Mouse (Mus musculus) lung, embryonic 15.5 days (tissue): ENCODE results near the gene Akap14. TPM values are rescaled to one million over a fixed set of nuclear protein-coding genes. Genes with fewer than 3 reads are reported as not detected.
"Not testable (repeated sequence)": the region's sequence is repeated elsewhere in the genome, so short reads cannot be mapped to it uniquely, and the experiment has no call there.

Experiments
- ATAC-seq: fragments of 200-750 bp; cut with Nextera tagmentation; 2 replicates; pipeline ENCODE4 v1.8.0; 2017; ENCODE audit warnings: moderate number of reproducible peaks, borderline replicate concordance; ENCODE audit not compliant: low FRiP score, low TSS enrichment; ENCODE audit errors: extremely low read depth
- H3K27ac ChIP-seq: fragments of 300-500 bp; sonication (generic); 2 replicates; pipeline ENCODE4 v1.5.1; 2015; ENCODE audit warnings: moderate library complexity, mild to moderate bottlenecking, inconsistent platforms
- H3K27me3 ChIP-seq: fragments of 300-500 bp; sonication (generic); 2 replicates; pipeline ENCODE4 v1.6.1; 2015; ENCODE audit warnings: inconsistent platforms
- H3K36me3 ChIP-seq: fragments of 300-500 bp; sonication (generic); 2 replicates; pipeline ENCODE4 v1.6.1; 2015; ENCODE audit warnings: inconsistent platforms
- H3K4me1 ChIP-seq: fragments of 300-500 bp; sonication (generic); 2 replicates; pipeline ENCODE4 v1.6.1; 2015; ENCODE audit warnings: inconsistent platforms
- H3K4me2 ChIP-seq: fragments of 300-500 bp; sonication (generic); 2 replicates; pipeline ENCODE4 v1.6.1; 2015; ENCODE audit warnings: inconsistent platforms, mild to moderate bottlenecking, moderate library complexity
- H3K4me3 ChIP-seq: fragments of 300-500 bp; sonication (generic); 2 replicates; pipeline ENCODE4 v1.5.1; 2015; ENCODE audit warnings: mild to moderate bottlenecking, inconsistent platforms
- H3K9ac ChIP-seq: fragments of 300-500 bp; sonication (generic); 2 replicates; pipeline ENCODE4 v1.6.1; 2015; ENCODE audit warnings: inconsistent platforms
- H3K9me3 ChIP-seq: fragments of 300-500 bp; sonication (generic); 2 replicates; pipeline ENCODE4 v1.6.1; 2016; ENCODE audit warnings: inconsistent platforms
- WGBS: fragments of 180-500 bp; shearing (Covaris S2); methylation state at CpG from one replicate; pipeline ENCODE4 v1.1.7; 2015; 5-methylcytosine and 5-hydroxymethylcytosine counted together
- polyA plus RNA-seq: library from polyadenylated mRNA; unstranded; fragments of >200 nt; fragmentation: Nextera tagmentation; extraction: Ambion mirVana; gene quantifications from 2 replicates; pipeline ENCODE4 v1.2.1, GENCODE M21; 2015

The Akap14 gene
- 0.31 and 0.64 TPM in 2 replicates for polyA plus RNA-seq

- Histone ChIP-seq H3K9ac (no peak within 1 kb of the TSS), H3K9me3 (no peaks in the 10 kb centered on the region), H3K27ac (no peak within 1 kb of the TSS), H3K36me3 (no peaks in the 10 kb centered on the region), H3K27me3 (no peaks in the 10 kb centered on the region), H3K4me1 (no peaks in the 10 kb centered on the region), H3K4me2 (no peak within 1 kb of the TSS), H3K4me3 (no peak within 1 kb of the TSS)
- 44% methylated on average over 5 of the region's 5 CpGs for WGBS
- no peak for ATAC-seq
Measured at GRCm38 (mm10) chrX:37168742-37169141, at the start of gene Akap14. Akap14 (minus strand) TSS chrX:37168842.

GRCm38 (mm10) chrX:37210941-37211340 is 42.3 kb upstream of the Akap14 start, which contains the start of gene Gm9:
Gm9 (minus strand) TSS chrX:37211041.
- H3K4me3 ChIP-seq = no peak within 1 kb of the TSS
- H3K4me2 ChIP-seq = no peak within 1 kb of the TSS
- H3K4me1 ChIP-seq = no peaks in the 10 kb centered on the region
- H3K9ac ChIP-seq = no peak within 1 kb of the TSS
- no peak within 1 kb of the TSS for H3K27ac ChIP-seq
- 78% methylated on average over 10 of the region's 10 CpGs for WGBS
- H3K9me3 ChIP-seq = no peaks in the 10 kb centered on the region
- H3K27me3 ChIP-seq = no peaks in the 10 kb centered on the region
- no peaks in the 10 kb centered on the region for H3K36me3 ChIP-seq
- ATAC-seq = no peak

GRCm38 (mm10) chrX:37198676-37199075 is 30.0 kb upstream of the Akap14 start:
- ATAC-seq = no peak
- Histone ChIP-seq H3K27ac (no peak overlapping the region), H3K9me3 (no peaks in the 10 kb centered on the region), H3K4me3 (no peak overlapping the region), H3K36me3 (no peaks in the 10 kb centered on the region), H3K27me3 (no peaks in the 10 kb centered on the region), H3K9ac (no peak overlapping the region), H3K4me2 (no peak overlapping the region), H3K4me1 (no peaks in the 10 kb centered on the region)
- 51% methylated on average over 8 of the region's 8 CpGs for WGBS

DNA sequence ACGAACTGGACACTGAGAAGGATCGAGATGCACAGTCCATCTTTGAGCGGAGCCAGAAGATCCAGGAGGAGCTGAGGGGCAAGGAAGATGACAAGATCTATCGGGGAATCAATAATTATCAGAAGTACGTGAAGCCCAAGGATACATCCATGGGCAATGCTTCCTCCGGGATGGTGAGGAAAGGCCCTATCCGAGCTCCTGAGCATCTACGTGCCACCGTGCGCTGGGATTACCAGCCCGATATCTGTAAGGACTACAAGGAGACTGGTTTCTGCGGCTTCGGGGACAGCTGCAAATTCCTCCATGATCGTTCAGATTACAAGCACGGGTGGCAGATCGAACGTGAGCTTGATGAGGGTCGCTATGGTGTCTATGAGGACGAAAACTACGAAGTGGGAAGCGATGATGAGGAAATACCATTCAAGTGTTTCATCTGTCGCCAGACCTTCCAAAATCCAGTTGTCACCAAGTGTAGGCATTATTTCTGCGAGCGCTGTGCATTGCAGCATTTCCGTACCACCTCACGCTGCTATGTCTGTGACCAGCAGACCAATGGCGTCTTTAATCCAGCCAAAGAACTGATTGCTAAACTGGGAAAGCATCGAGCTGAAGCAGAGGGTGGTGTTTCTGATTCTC is 23.2 kb upstream of the Akap14 start:
- no peaks in the 10 kb centered on the region for H3K27me3 ChIP-seq
- H3K9ac ChIP-seq = peak overlapping the region; percentile 55
- no peaks in the 10 kb centered on the region for H3K4me1 ChIP-seq
- no peaks in the 10 kb centered on the region for H3K36me3 ChIP-seq
- 0 out of 2 replicates have a peak, but pooled peaks have one; percentile 1 for ATAC-seq
- 25% methylated on average over 28 of the region's 28 CpGs for WGBS
- no peaks in the 10 kb centered on the region for H3K9me3 ChIP-seq
- peak overlapping the region; percentile 58 for H3K4me3 ChIP-seq
- no peak overlapping the region for H3K27ac ChIP-seq
- H3K4me2 ChIP-seq = peak overlapping the region; percentile 63

GRCm38 (mm10) chrX:37191105-37191743 is 22.6 kb upstream of the Akap14 start, which contains the start of the genes Ndufa1 and Rnf113a1:
Ndufa1 (minus strand) TSS chrX:37191163.
Rnf113a1 (plus strand) TSS chrX:37191245.
- peak within 1 kb of the TSS; percentile 58 for H3K4me3 ChIP-seq
- H3K9me3 ChIP-seq = no peaks in the 10 kb centered on the region
- peak within 1 kb of the TSS; percentile 63 for H3K4me2 ChIP-seq
- 16% methylated on average over 63 of the region's 63 CpGs for WGBS
- H3K36me3 ChIP-seq = no peaks in the 10 kb centered on the region
- ATAC-seq = peak; percentile 89
- H3K9ac ChIP-seq = peak within 1 kb of the TSS; percentile 55
- 0 out of 2 replicates have a peak within 1 kb of the TSS, but pooled peaks have one; percentile 33 for H3K27ac ChIP-seq
- no peaks in the 10 kb centered on the region for H3K4me1 ChIP-seq
- no peaks in the 10 kb centered on the region for H3K27me3 ChIP-seq

DNA sequence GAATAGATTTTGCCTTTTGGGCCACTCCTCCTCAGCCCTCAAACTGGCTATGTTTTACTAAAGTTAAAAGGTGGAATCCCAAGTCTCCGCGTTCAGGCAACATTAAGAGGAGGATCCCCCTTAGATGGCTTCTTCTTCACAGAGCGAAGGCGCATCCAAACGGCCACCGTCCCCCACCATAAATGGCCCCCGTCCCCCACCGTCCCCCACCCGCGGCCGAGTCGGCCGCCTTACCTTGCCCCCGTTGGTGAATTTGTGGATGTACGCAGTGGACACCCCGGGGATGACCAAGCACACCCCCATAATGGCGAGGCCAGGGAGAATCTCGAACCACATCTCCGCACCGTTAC is 22.1 kb upstream of the Akap14 start:
- no peaks in the 10 kb centered on the region for H3K4me1 ChIP-seq
- H3K9ac ChIP-seq = peak overlapping the region; percentile 42
- no peaks in the 10 kb centered on the region for H3K27me3 ChIP-seq
- 14% methylated on average over 20 of the region's 20 CpGs for WGBS
- H3K4me3 ChIP-seq = peak overlapping the region; percentile 58
- H3K27ac ChIP-seq = no peak overlapping the region
- no peaks in the 10 kb centered on the region for H3K9me3 ChIP-seq
- ATAC-seq = no peak
- peak overlapping the region; percentile 63 for H3K4me2 ChIP-seq
- H3K36me3 ChIP-seq = no peaks in the 10 kb centered on the region

GRCm38 (mm10) chrX:37184401-37184800 is 15.8 kb upstream of the Akap14 start:
- not testable (repeated sequence) for H3K4me1 ChIP-seq, H3K9ac ChIP-seq, H3K9me3 ChIP-seq, H3K27ac ChIP-seq, H3K4me3 ChIP-seq, H3K27me3 ChIP-seq, H3K36me3 ChIP-seq, ATAC-seq
- peak overlapping the region; percentile 38 for H3K4me2 ChIP-seq
- 46% methylated on average over 8 of the region's 8 CpGs for WGBS

DNA sequence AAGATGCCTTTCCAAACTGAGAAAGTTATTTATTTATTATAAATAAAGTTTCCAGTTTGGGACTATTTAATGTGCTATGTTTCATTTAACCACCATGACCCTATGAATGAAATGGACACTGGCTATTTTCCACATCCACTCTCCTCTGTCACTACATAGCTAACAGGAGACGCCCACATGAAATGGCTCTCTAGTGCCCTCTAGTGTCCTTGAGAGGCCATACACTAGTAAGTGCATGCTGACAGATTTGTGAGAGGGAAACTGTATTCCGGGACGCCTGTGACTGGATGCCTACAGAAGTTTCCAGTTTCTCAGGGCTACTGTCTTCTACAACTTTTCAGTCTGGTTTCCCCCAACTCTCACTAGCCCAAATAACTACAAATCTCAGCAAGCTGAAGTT is 1.6 kb downstream of the Akap14 start:
- ATAC-seq = no peak
- WGBS = 23% methylated on average over 3 of the region's 3 CpGs
- Histone ChIP-seq H3K9ac (no peak overlapping the region), H3K27ac (no peak overlapping the region), H3K9me3 (no peaks in the 10 kb centered on the region), H3K4me2 (no peak overlapping the region), H3K27me3 (no peaks in the 10 kb centered on the region), H3K4me3 (no peak overlapping the region), H3K36me3 (no peaks in the 10 kb centered on the region), H3K4me1 (no peaks in the 10 kb centered on the region)

DNA sequence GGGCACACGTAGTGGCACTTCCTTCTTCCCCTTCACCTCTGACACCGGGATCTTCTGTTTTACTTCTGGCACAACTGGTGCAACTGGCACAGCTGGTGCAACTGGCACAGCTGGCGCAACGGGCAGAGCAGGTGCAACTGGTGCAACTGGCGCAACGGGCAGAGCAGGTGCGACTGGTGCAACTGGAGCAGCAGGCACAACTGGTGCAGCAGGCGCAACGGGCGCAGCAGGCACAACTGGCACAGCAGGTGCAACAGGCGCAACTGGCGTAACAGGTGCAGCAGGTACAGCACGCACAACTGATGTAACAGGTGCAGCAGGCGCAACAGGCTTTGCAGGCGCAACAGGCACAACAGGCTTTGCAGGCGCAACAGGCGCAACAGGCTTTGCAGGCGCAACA is 5.5 kb downstream of the Akap14 start:
- no peak overlapping the region for H3K9ac ChIP-seq
- 70% methylated on average over 18 of the region's 18 CpGs for WGBS

GRCm38 (mm10) chrX:37161169-37161568 is 7.5 kb downstream of the Akap14 start:
- Histone ChIP-seq H3K36me3 (no peaks in the 10 kb centered on the region), H3K9me3 (no peaks in the 10 kb centered on the region), H3K27me3 (no peaks in the 10 kb centered on the region), H3K4me1 (no peaks in the 10 kb centered on the region), H3K4me2 (no peak overlapping the region), H3K9ac (no peak overlapping the region), H3K4me3 (no peak overlapping the region), H3K27ac (no peak overlapping the region)
- ATAC-seq = no peak
- WGBS = 69% methylated on average over 10 of the region's 10 CpGs

More for the DNA sequence above, 5.5 kb downstream of the Akap14 start:
- H3K4me1 ChIP-seq = no peaks in the 10 kb centered on the region
- H3K36me3 ChIP-seq = no peaks in the 10 kb centered on the region
- no peaks in the 10 kb centered on the region for H3K9me3 ChIP-seq
- H3K4me2 ChIP-seq = no peak overlapping the region
- H3K27ac ChIP-seq = no peak overlapping the region
- no peak for ATAC-seq
- H3K27me3 ChIP-seq = no peaks in the 10 kb centered on the region
- H3K4me3 ChIP-seq = no peak overlapping the region

GRCm38 (mm10) chrX:37157839-37158238 is 10.8 kb downstream of the Akap14 start:
- WGBS = 53% methylated on average over 4 of the region's 4 CpGs
- Histone ChIP-seq H3K36me3 (peaks cover 3% of the 10 kb centered on the region; the same call in 1 of the 2 replicates), H3K27ac (no peak overlapping the region), H3K9ac (no peak overlapping the region), H3K27me3 (no peaks in the 10 kb centered on the region), H3K4me1 (no peaks in the 10 kb centered on the region), H3K9me3 (no peaks in the 10 kb centered on the region), H3K4me3 (no peak overlapping the region), H3K4me2 (no peak overlapping the region)
- no peak for ATAC-seq

- Histone ChIP-seq H3K36me3 (0 out of 2 replicates have a peak, but pooled peaks cover 11% of the 10 kb centered on the region), H3K27me3 (no peaks in the 10 kb centered on the region), H3K9ac (no peak overlapping the region), H3K4me3 (no peak overlapping the region), H3K4me1 (no peaks in the 10 kb centered on the region), H3K27ac (no peak overlapping the region), H3K9me3 (no peaks in the 10 kb centered on the region), H3K4me2 (no peak overlapping the region)
- ATAC-seq = no peak
- whole genome bisulfite sequencing = 80% methylated on average over 2 of the region's 2 CpGs
Measured at GRCm38 (mm10) chrX:37144954-37145353, 23.7 kb downstream of the Akap14 start.
